In genomic region chr7:100967850-100968249, GRCm38 (mm10) we compare ENCODE assay signal across 28 mouse cellular contexts. TPM values are rescaled to one million over a fixed set of nuclear protein-coding genes. Genes with fewer than 3 reads are reported as not detected.
DNase-seq lines count a peak whose midpoint lies in the region; ATAC-seq and TF ChIP-seq lines count a peak whose summit lies in the region.
"Had no signal": no experiment of that assay in that cellular context is flagged by ENCODE, and none has a peak within 500 bp of the region (broad histone marks: within the 10 kb centered on the region; RNA-seq: fewer than 3 reads in every experiment).

No protein-coding gene starts in this region.

- H3K36me3 ChIP-seq in kidney, embryonic 15.5 days = no peaks in the 10 kb centered on the region
- no peaks in the 10 kb centered on the region for H3K36me3 ChIP-seq in intestine, embryonic 15.5 days
- H3K36me3 ChIP-seq: embryonic facial prominence, embryonic 12.5 days; heart, embryonic 13.5 days; liver, embryonic 15.5 days; lung, embryonic 15.5 days; stomach, embryonic 15.5 days had no signal

- TF ChIP-seq CTCF in left cerebral cortex, adult 2 months (IDR thresholded peaks at IDR 0.05) = no peak

- no peak overlapping the region for H3K9ac ChIP-seq in kidney, embryonic 15.5 days
- H3K9ac ChIP-seq in intestine, embryonic 15.5 days = no peak overlapping the region
- H3K9ac ChIP-seq: embryonic facial prominence, embryonic 12.5 days; heart, embryonic 13.5 days; hindbrain, embryonic 14.5 days; liver, embryonic 15.5 days; lung, embryonic 15.5 days; stomach, embryonic 15.5 days had no signal

- no peak overlapping the region for H3K27ac ChIP-seq in kidney, embryonic 15.5 days
- H3K27ac ChIP-seq in intestine, embryonic 15.5 days = no peak overlapping the region
- no peak overlapping the region for H3K27ac ChIP-seq in left cerebral cortex, adult 2 months
- H3K27ac ChIP-seq: embryonic facial prominence, embryonic 12.5 days; heart, embryonic 13.5 days; hindbrain, embryonic 14.5 days; kidney, postnatal 0 days; liver, embryonic 15.5 days; lung, embryonic 15.5 days; stomach, embryonic 15.5 days had no signal

- H3K4me2 ChIP-seq in kidney, embryonic 15.5 days = no peak overlapping the region
- H3K4me2 ChIP-seq in intestine, embryonic 15.5 days (replicated peaks) = no peak overlapping the region
- H3K4me2 ChIP-seq: embryonic facial prominence, embryonic 12.5 days; heart, embryonic 13.5 days; hindbrain, embryonic 14.5 days; liver, embryonic 15.5 days; lung, embryonic 15.5 days; midbrain, embryonic 11.5 days; stomach, embryonic 15.5 days had no signal

- peak; percentile 2 for DNase-seq in gastrocnemius, postnatal 10 days
- DNase-seq in gastrocnemius, postnatal 25 days = no peak
- peak; percentile 33 to 34 for DNase-seq in kidney, postnatal 36 days
- peak; percentile 31 for DNase-seq in testis, postnatal 14 days (ENCODE audit: low spot score)
- DNase-seq in T-cell, adult 2 months (ENCODE audit: low spot score) = no peak
- no peak for DNase-seq in left cerebral cortex, adult 2 months (ENCODE audit: extremely low spot score in 1 of 2, low spot score in 2 of 2)
- DNase-seq: adrenal gland, postnatal 10 days; cerebellum, adult 11 months; cerebellum, adult 9-10 months; embryo, embryonic 11 days; heart, postnatal 10 days; layer of hippocampus, adult 9-11 months; thymus, adult 18-20 months; thymus, postnatal 36 days had no signal

- H3K9me3 ChIP-seq in kidney, embryonic 15.5 days (replicated peaks) = no peaks in the 10 kb centered on the region
- no peaks in the 10 kb centered on the region for H3K9me3 ChIP-seq in intestine, embryonic 15.5 days
- H3K9me3 ChIP-seq: embryonic facial prominence, embryonic 12.5 days; heart, embryonic 13.5 days; liver, embryonic 15.5 days; lung, embryonic 15.5 days; stomach, embryonic 15.5 days had no signal

- intact Hi-C loops in left cerebral cortex, adult 2 months (cut with DNase I) = no loop called here

- no peak overlapping the region for H3K4me3 ChIP-seq in kidney, embryonic 15.5 days (replicated peaks)
- no peak overlapping the region for H3K4me3 ChIP-seq in intestine, embryonic 15.5 days (replicated peaks)
- H3K4me3 ChIP-seq in left cerebral cortex, adult 2 months = no peak overlapping the region
- H3K4me3 ChIP-seq: embryonic facial prominence, embryonic 12.5 days; heart, embryonic 13.5 days; liver, embryonic 15.5 days; lung, embryonic 15.5 days; stomach, embryonic 15.5 days had no signal

- peaks cover 20% of the 10 kb centered on the region for H3K4me1 ChIP-seq in kidney, embryonic 15.5 days
- H3K4me1 ChIP-seq in intestine, embryonic 15.5 days (replicated peaks) = peaks cover 20% of the 10 kb centered on the region; the same call in 1 of the 2 replicates
- H3K4me1 ChIP-seq: embryonic facial prominence, embryonic 12.5 days; lung, embryonic 15.5 days; stomach, embryonic 15.5 days had no signal

- WGBS in kidney, embryonic 15.5 days = 68% methylated on average over 9 of the region's 9 CpGs
- 68% methylated on average over 9 of the region's 9 CpGs for WGBS in intestine, embryonic 15.5 days

- no peak for ATAC-seq in kidney, embryonic 15.5 days (replicated peaks; ENCODE audit: low FRiP score)
- peak; percentile 48 for ATAC-seq in intestine, embryonic 15.5 days
- ATAC-seq: forebrain, embryonic 14.5 days; midbrain, embryonic 16.5 days had no signal

- H3K27me3 ChIP-seq in kidney, embryonic 15.5 days = peaks cover 11% of the 10 kb centered on the region
- H3K27me3 ChIP-seq in intestine, embryonic 15.5 days (replicated peaks) = no peaks in the 10 kb centered on the region; the same call in 1 of the 2 replicates
- H3K27me3 ChIP-seq: lung, embryonic 15.5 days; stomach, embryonic 15.5 days had no signal

RNA-seq across cellular contexts. Expression of gene P2ry6, which starts 6.6 kb away (rescaled TPM):
- 1 to 10 TPM; 2.3 to 4.0 TPM for total RNA-seq in gastrocnemius, postnatal 10 days (2021)
- 1 to 10 TPM; 1.4 to 1.9 TPM for total RNA-seq in gastrocnemius, postnatal 25 days (2021)
- 5.2 TPM in 2 replicates for polyA plus RNA-seq in kidney, embryonic 15.5 days (2015; fragmentation: Nextera tagmentation; extraction: Ambion mirVana)
- 8.4 and 10.4 TPM in 2 replicates for polyA plus RNA-seq in intestine, embryonic 15.5 days (2015; fragmentation: Nextera tagmentation; extraction: Ambion mirVana)
- total RNA-seq in left cerebral cortex, adult 2 months (2021) = 1 to 10 TPM; 2.3 to 4.0 TPM
- total RNA-seq: hematopoietic stem cell, adult 5-6 weeks had no signal

RNA-seq across cellular contexts. Expression of gene Arhgef17, which starts 35.9 kb away (rescaled TPM):
- total RNA-seq in gastrocnemius, postnatal 10 days (2021) = 10 to 100 TPM; 29.6 to 35.5 TPM
- total RNA-seq in gastrocnemius, postnatal 25 days (2021) = 10 to 100 TPM; 16.4 to 20.8 TPM
- 9.1 and 12.2 TPM in 2 replicates for polyA plus RNA-seq in kidney, embryonic 15.5 days (2015; fragmentation: Nextera tagmentation; extraction: Ambion mirVana)
- polyA plus RNA-seq in intestine, embryonic 15.5 days (2015; fragmentation: Nextera tagmentation; extraction: Ambion mirVana) = 5.0 and 6.0 TPM in 2 replicates
- 100 to 1,000 TPM; 134 to 142 TPM for total RNA-seq in left cerebral cortex, adult 2 months (2021)
- total RNA-seq: neutrophil, adult 5-6 weeks had no signal

RNA-seq across cellular contexts. Expression of gene P2ry2, which starts 44.8 kb away (rescaled TPM):
- 10 to 100 TPM; 56.5 to 57.9 TPM for total RNA-seq in gastrocnemius, postnatal 10 days (2021)
- 10 to 100 TPM; 34.3 to 43.7 TPM for total RNA-seq in gastrocnemius, postnatal 25 days (2021)
- polyA plus RNA-seq in kidney, embryonic 15.5 days (2015; fragmentation: Nextera tagmentation; extraction: Ambion mirVana) = 1.1 and 1.5 TPM in 2 replicates
- polyA plus RNA-seq in intestine, embryonic 15.5 days (2015; fragmentation: Nextera tagmentation; extraction: Ambion mirVana) = 2.7 TPM in 2 replicates
- total RNA-seq in left cerebral cortex, adult 2 months (2021) = under 1 TPM; 0.68 to 0.82 TPM
- polyA plus RNA-seq: midbrain, embryonic 11.5 days had no signal

Comparison
In these comparisons a context has a peak if more than half of its experiments do, and no peak if none do; other contexts are left out.
1. DNase-seq: peak in gastrocnemius, postnatal 10 days (single experiment), kidney, postnatal 36 days (2 of 2) and testis, postnatal 14 days (single experiment); none in gastrocnemius, postnatal 25 days (single experiment), T-cell, adult 2 months (single experiment) and left cerebral cortex, adult 2 months (0 of 2).
2. RNA of gene P2ry2, which starts 44.8 kb away (total RNA-seq): 56.5 to 57.9 TPM in gastrocnemius, postnatal 10 days and 34.3 to 43.7 TPM in gastrocnemius, postnatal 25 days; 0.68 to 0.82 TPM in left cerebral cortex, adult 2 months; every median in the first group is over 10 times any median in the second.